Mouse (Mus musculus): ENCODE measurements around the gene Gm13090.

Gm13090 gene

GRCm38 (mm10) chr4:151081977-151082376, 7.4 kb upstream of the Gm13090 start:
- TF ChIP-seq GATA4 (IDR thresholded peaks at IDR 0.05; ENCODE audit: insufficient replicate concordance, low read length): no peak

- TF ChIP-seq GATA4 (IDR thresholded peaks at IDR 0.05; ENCODE audit: insufficient replicate concordance, low read length): no peak
Observed at GRCm38 (mm10) chr4:151083027-151083426, 6.3 kb upstream of the Gm13090 start.

GRCm38 (mm10) chr4:151087358-151087757, 2.0 kb upstream of the Gm13090 start:
- no peak for TF ChIP-seq GATA4 (IDR thresholded peaks at IDR 0.05; ENCODE audit: insufficient replicate concordance, low read length)

GRCm38 (mm10) chr4:151088819-151089218, 551 bp upstream of the Gm13090 start:
- TF ChIP-seq GATA4 (IDR thresholded peaks at IDR 0.05; ENCODE audit: insufficient replicate concordance, low read length): no peak

GRCm38 (mm10) chr4:151095207-151095606, 5.8 kb downstream of the Gm13090 start:
- no peak for TF ChIP-seq GATA4 (IDR thresholded peaks at IDR 0.05; ENCODE audit: insufficient replicate concordance, low read length)

- no peak for TF ChIP-seq GATA4 (IDR thresholded peaks at IDR 0.05; ENCODE audit: insufficient replicate concordance, low read length)
Observed at GRCm38 (mm10) chr4:151096334-151097103, 7.1 kb downstream of the Gm13090 start.

- no peak for TF ChIP-seq GATA4 (IDR thresholded peaks at IDR 0.05; ENCODE audit: insufficient replicate concordance, low read length)
Observed at GRCm38 (mm10) chr4:151097104-151097438, 7.7 kb downstream of the Gm13090 start.

- TF ChIP-seq GATA4 (IDR thresholded peaks at IDR 0.05; ENCODE audit: insufficient replicate concordance, low read length): no peak
Observed at GRCm38 (mm10) chr4:151103646-151104045, 14.3 kb downstream of the Gm13090 start.

GRCm38 (mm10) chr4:151104147-151104546, 14.8 kb downstream of the Gm13090 start:
- no peak for TF ChIP-seq GATA4 (IDR thresholded peaks at IDR 0.05; ENCODE audit: insufficient replicate concordance, low read length)

GRCm38 (mm10) chr4:151105886-151106285, 16.5 kb downstream of the Gm13090 start:
- no peak for TF ChIP-seq GATA4 (IDR thresholded peaks at IDR 0.05; ENCODE audit: insufficient replicate concordance, low read length)

GRCm38 (mm10) chr4:151106468-151106867, 17.1 kb downstream of the Gm13090 start:
- TF ChIP-seq GATA4 (IDR thresholded peaks at IDR 0.05; ENCODE audit: insufficient replicate concordance, low read length): no peak

GRCm38 (mm10) chr4:151107131-151108001, 18.0 kb downstream of the Gm13090 start:
- no peak for TF ChIP-seq GATA4 (IDR thresholded peaks at IDR 0.05; ENCODE audit: insufficient replicate concordance, low read length)

GRCm38 (mm10) chr4:151108028-151108771, 18.8 kb downstream of the Gm13090 start:
- no peak for TF ChIP-seq GATA4 (IDR thresholded peaks at IDR 0.05; ENCODE audit: insufficient replicate concordance, low read length)

GRCm38 (mm10) chr4:151108834-151109241, 19.5 kb downstream of the Gm13090 start:
- no peak for TF ChIP-seq GATA4 (IDR thresholded peaks at IDR 0.05; ENCODE audit: insufficient replicate concordance, low read length)

GRCm38 (mm10) chr4:151111226-151111625, 21.9 kb downstream of the Gm13090 start:
- TF ChIP-seq GATA4 (IDR thresholded peaks at IDR 0.05; ENCODE audit: insufficient replicate concordance, low read length): no peak
